In genomic region chr11:106350853-106351252, GRCm38 (mm10) we compare ENCODE assay signal across 20 mouse cellular contexts. TPM values are rescaled to one million over a fixed set of nuclear protein-coding genes. Genes with fewer than 3 reads are reported as not detected.
DNase-seq lines count a peak whose midpoint lies in the region; ATAC-seq and TF ChIP-seq lines count a peak whose summit lies in the region.
"Had no signal": no experiment of that assay in that cellular context is flagged by ENCODE, and none has a peak within 500 bp of the region (broad histone marks: within the 10 kb centered on the region; RNA-seq: fewer than 3 reads in every experiment).

No protein-coding gene starts in this region.

- no peak overlapping the region for H3K9ac ChIP-seq in kidney, embryonic 15.5 days
- H3K9ac ChIP-seq: intestine, embryonic 15.5 days; liver, embryonic 15.5 days had no signal

- H3K9me3 ChIP-seq in kidney, embryonic 15.5 days (replicated peaks) = no peaks in the 10 kb centered on the region
- H3K9me3 ChIP-seq: embryonic facial prominence, embryonic 10.5 days; heart, embryonic 10.5 days; intestine, embryonic 15.5 days; liver, embryonic 15.5 days had no signal

- 0 out of 2 replicates have a peak, but pooled peaks have one; percentile 61 for ATAC-seq in kidney, embryonic 15.5 days (replicated peaks; ENCODE audit: low FRiP score)
- ATAC-seq: intestine, embryonic 15.5 days had no signal

- H3K4me2 ChIP-seq in kidney, embryonic 15.5 days = no peak overlapping the region
- H3K4me2 ChIP-seq: intestine, embryonic 15.5 days; liver, embryonic 15.5 days had no signal

- no peaks in the 10 kb centered on the region for H3K27me3 ChIP-seq in kidney, embryonic 15.5 days
- H3K27me3 ChIP-seq in kidney, adult 2 months (replicated peaks; ENCODE audit: control insufficient read depth, insufficient read depth, low read length) = no peaks in the 10 kb centered on the region
- H3K27me3 ChIP-seq: intestine, embryonic 15.5 days; liver, embryonic 15.5 days had no signal

- H3K27ac ChIP-seq in kidney, embryonic 15.5 days = no peak overlapping the region
- no peak overlapping the region for H3K27ac ChIP-seq in kidney, adult 2 months (ENCODE audit: insufficient read depth, low read depth, low read length)
- H3K27ac ChIP-seq: embryonic facial prominence, embryonic 10.5 days; heart, embryonic 10.5 days; intestine, embryonic 15.5 days; layer of hippocampus, adult 2 months; liver, embryonic 15.5 days had no signal

- peaks cover 17% of the 10 kb centered on the region for H3K4me1 ChIP-seq in kidney, embryonic 15.5 days
- no peaks in the 10 kb centered on the region for H3K4me1 ChIP-seq in kidney, adult 2 months (ENCODE audit: control insufficient read depth, insufficient read depth, low read length)

- no peaks in the 10 kb centered on the region for H3K36me3 ChIP-seq in kidney, embryonic 15.5 days
- H3K36me3 ChIP-seq in kidney, adult 2 months (ENCODE audit: control insufficient read depth, insufficient read depth, low read length) = no peaks in the 10 kb centered on the region
- H3K36me3 ChIP-seq: embryonic facial prominence, embryonic 10.5 days; heart, embryonic 10.5 days; intestine, embryonic 15.5 days; liver, embryonic 15.5 days had no signal

- DNase-seq in adrenal gland, postnatal 10 days = peak; percentile 46
- DNase-seq in adrenal gland, adult 18-20 months (ENCODE audit: low spot score in 2 of 2) = no peak
- no peak for DNase-seq in kidney, adult 2 months
- peak; percentile 55 for DNase-seq in 3134 (ENCODE audit: extremely low read depth, insufficient read length, low spot score)
- DNase-seq in gastrocnemius, postnatal 14 days = peak; percentile 64
- no peak for DNase-seq in thymus, postnatal 10 days (ENCODE audit: low spot score in 2 of 2)
- DNase-seq in frontal cortex, postnatal 25 days (ENCODE audit: low spot score in 2 of 2) = no peak
- DNase-seq: cerebellum, adult 18-20 months; heart, postnatal 4 days; spleen, adult 18-20 months; thymus, postnatal 4 days had no signal

- no peak overlapping the region for H3K4me3 ChIP-seq in kidney, embryonic 15.5 days (replicated peaks)
- no peak overlapping the region for H3K4me3 ChIP-seq in kidney, adult 2 months (ENCODE audit: insufficient read depth, low read depth, low read length)
- H3K4me3 ChIP-seq: embryonic facial prominence, embryonic 10.5 days; heart, embryonic 10.5 days; intestine, embryonic 15.5 days; layer of hippocampus, adult 2 months; liver, embryonic 15.5 days had no signal

- intact Hi-C loops in gastrocnemius, postnatal 14 days (cut with DNase I; ENCODE audit: low total_unique reads) = no loop called here

- WGBS in kidney, embryonic 15.5 days = 35% methylated on average over 5 of the region's 5 CpGs
- WGBS in kidney, adult 2 months = 61% methylated on average over 5 of the region's 5 CpGs

- TF ChIP-seq POLR2A in kidney, adult 2 months (IDR thresholded peaks at IDR 0.05; ENCODE audit: low read depth, low read length) = no peak

- TF ChIP-seq CTCF in kidney, adult 2 months (conservative IDR thresholded peaks at IDR 0.05; ENCODE audit: insufficient read depth, insufficient read length, low read depth, low read length) = no peak

RNA-seq across cellular contexts. Expression of gene Scn4a, which starts 2.2 kb away (rescaled TPM):
- total RNA-seq in adrenal gland, postnatal 10 days (2021) = 10 to 100 TPM in 1 of 2 experiments, 1 to 10 TPM in 1; 2.0 to 13.3 TPM
- under 1 TPM; 0.20 to 0.99 TPM for total RNA-seq in adrenal gland, adult 18-20 months (2021)
- polyA plus RNA-seq in kidney, embryonic 15.5 days (2015; fragmentation: Nextera tagmentation; extraction: Ambion mirVana) = 0.42 and 0.75 TPM in 2 replicates
- 0.11 and 1.9 TPM in 2 replicates for polyA plus RNA-seq in kidney, adult 2 months (2012; rRNA removed)
- 100 to 1,000 TPM; 178 to 181 TPM for total RNA-seq in gastrocnemius, postnatal 14 days (2021)
- total RNA-seq: layer of hippocampus, adult 2 months had no signal

RNA-seq across cellular contexts. Expression of gene Prr29, which starts 14.4 kb away (rescaled TPM):
- 1 to 10 TPM in 1 of 2 experiments, not detected in 1; 1.2 TPM for total RNA-seq in adrenal gland, postnatal 10 days (2021)
- not detected for total RNA-seq in adrenal gland, adult 18-20 months (2021)
- 0.23 and 0.60 TPM in 2 replicates for polyA plus RNA-seq in kidney, embryonic 15.5 days (2015; fragmentation: Nextera tagmentation; extraction: Ambion mirVana)
- polyA plus RNA-seq in kidney, adult 2 months (2012; rRNA removed) = 0.12 and 0.58 TPM in 2 replicates
- 10 to 100 TPM; 11.8 to 13.1 TPM for total RNA-seq in gastrocnemius, postnatal 14 days (2021)
- total RNA-seq: layer of hippocampus, adult 2 months; left cerebral cortex, adult 8-10 months; neutrophil, adult 5-6 weeks had no signal
- polyA plus RNA-seq: brain, embryonic 14.5 days; embryonic facial prominence, embryonic 10.5 days; liver, embryonic 15.5 days had no signal

RNA-seq across cellular contexts. Expression of gene Cd79b, which starts 36.3 kb away (rescaled TPM):
- 10 to 100 TPM; 10.9 to 11.6 TPM for total RNA-seq in adrenal gland, postnatal 10 days (2021)
- total RNA-seq in adrenal gland, adult 18-20 months (2021) = under 1 TPM; 0.86 to 0.93 TPM
- polyA plus RNA-seq in kidney, embryonic 15.5 days (2015; fragmentation: Nextera tagmentation; extraction: Ambion mirVana) = 6.8 and 7.3 TPM in 2 replicates
- 2.7 and 17.9 TPM in 2 replicates for polyA plus RNA-seq in kidney, adult 2 months (2012; rRNA removed)
- 1 to 10 TPM; 1.0 to 1.1 TPM for total RNA-seq in gastrocnemius, postnatal 14 days (2021)
- total RNA-seq: layer of hippocampus, adult 2 months had no signal

RNA-seq across cellular contexts. Expression of gene Icam2, which starts 37.0 kb away (rescaled TPM):
- total RNA-seq in adrenal gland, postnatal 10 days (2021) = 10 to 100 TPM; 28.0 to 31.9 TPM
- total RNA-seq in adrenal gland, adult 18-20 months (2021) = 10 to 100 TPM; 12.5 to 15.0 TPM
- 68.9 and 75.5 TPM in 2 replicates for polyA plus RNA-seq in kidney, embryonic 15.5 days (2015; fragmentation: Nextera tagmentation; extraction: Ambion mirVana)
- polyA plus RNA-seq in kidney, adult 2 months (2012; rRNA removed) = 35.0 and 38.1 TPM in 2 replicates
- total RNA-seq in gastrocnemius, postnatal 14 days (2021) = 10 to 100 TPM; 11.7 to 12.2 TPM

RNA-seq across cellular contexts. Expression of gene Gh, which starts 49.2 kb away (rescaled TPM):
- not detected for total RNA-seq in adrenal gland, postnatal 10 days (2021)
- total RNA-seq in adrenal gland, adult 18-20 months (2021) = not detected
- not detected in 2 replicates for polyA plus RNA-seq in kidney, embryonic 15.5 days (2015; fragmentation: Nextera tagmentation; extraction: Ambion mirVana)
- 0.16 TPM in 1 of 2 replicates, not detected in the other for polyA plus RNA-seq in kidney, adult 2 months (2012; rRNA removed)
- not detected for total RNA-seq in gastrocnemius, postnatal 14 days (2021)
- total RNA-seq: heart, postnatal 4 days; layer of hippocampus, adult 2 months had no signal
- polyA plus RNA-seq: brain, embryonic 14.5 days; embryonic facial prominence, embryonic 10.5 days; heart, embryonic 10.5 days; intestine, embryonic 15.5 days; liver, embryonic 15.5 days had no signal

Comparison
In these comparisons a context has a peak if more than half of its experiments do, and no peak if none do; other contexts are left out.
1. DNase-seq: peak in adrenal gland, postnatal 10 days (single experiment), 3134 (single experiment) and gastrocnemius, postnatal 14 days (single experiment); none in adrenal gland, adult 18-20 months (0 of 2), kidney, adult 2 months (single experiment), thymus, postnatal 10 days (0 of 2) and frontal cortex, postnatal 25 days (0 of 2).
2. RNA of gene Cd79b, which starts 36.3 kb away (total RNA-seq): 10.9 to 11.6 TPM in adrenal gland, postnatal 10 days; 1.0 to 1.1 TPM in gastrocnemius, postnatal 14 days and 0.86 to 0.93 TPM in adrenal gland, adult 18-20 months; every median in the first group is over 4 times any median in the second.
3. RNA of gene Scn4a, which starts 2.2 kb away (total RNA-seq): 178 to 181 TPM in gastrocnemius, postnatal 14 days; 2.0 to 13.3 TPM in adrenal gland, postnatal 10 days and 0.20 to 0.99 TPM in adrenal gland, adult 18-20 months; every median in the first group is over 10 times any median in the second.
4. RNA of gene Prr29, which starts 14.4 kb away (total RNA-seq): 11.8 to 13.1 TPM in gastrocnemius, postnatal 14 days; 1.2 TPM in adrenal gland, postnatal 10 days and not detected in adrenal gland, adult 18-20 months; every median in the first group is over 4 times any median in the second.